Mouse (Mus musculus) cerebellum, adult (tissue): ENCODE data around the gene Muc5b.
"Not testable (repeated sequence)": the region's sequence is repeated elsewhere in the genome, so short reads cannot be mapped to it uniquely, and the experiment has no call there.

Experiments used
- ATAC-seq: cut with Nextera tagmentation; 2 replicates; pipeline ENCODE4 v1.9.2; 2017; ENCODE audit warnings: mild to moderate bottlenecking, moderate library complexity, mixed read lengths; ENCODE audit not compliant: insufficient number of reproducible peaks, low FRiP score, low TSS enrichment

The Muc5b gene

DNA sequence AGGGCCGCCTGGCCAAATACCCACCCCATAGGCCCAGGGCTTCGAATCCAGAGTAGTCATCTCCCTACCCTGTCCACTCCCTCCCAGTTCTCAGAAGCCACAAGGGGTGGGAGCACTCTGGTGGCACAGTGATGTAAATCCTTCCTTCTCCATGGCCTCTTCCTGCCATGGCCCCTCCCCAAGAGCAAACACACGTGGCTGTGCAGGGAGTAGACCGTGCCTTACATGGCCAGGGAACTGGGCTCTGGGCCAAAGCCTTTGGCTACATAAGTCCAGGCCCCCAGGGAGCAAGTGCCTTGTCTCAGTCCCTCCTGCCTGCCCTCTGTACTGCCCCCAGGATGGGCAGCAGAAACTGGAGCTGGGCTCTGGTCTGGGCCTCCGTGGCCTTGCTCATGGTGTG lies at the start of gene Muc5b:
TSS of gene Muc5b (plus strand) at position 292 of the 400 bp plus-strand sequence.
- ATAC-seq = no peak

DNA sequence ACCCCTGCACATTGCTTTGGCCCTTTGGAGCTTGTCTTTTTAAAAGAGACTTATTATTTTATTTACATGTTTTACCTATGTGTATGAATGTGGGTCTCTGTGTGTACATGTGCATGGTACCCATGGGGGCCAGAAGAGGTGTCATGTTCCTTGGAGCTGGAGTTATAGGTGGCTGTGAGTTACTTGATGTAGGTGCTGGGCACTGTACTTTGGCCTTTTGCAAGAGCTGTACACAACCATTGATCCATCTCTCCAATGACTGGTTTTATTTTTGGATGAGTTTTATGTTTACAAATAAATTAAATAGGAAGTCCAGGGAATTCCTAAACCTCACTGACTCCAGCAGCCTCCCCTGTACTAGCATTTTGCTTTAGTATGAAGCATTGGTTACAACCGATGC lies 44.6 kb upstream of the Muc5b start:
- ATAC-seq = no peak

GRCm38 (mm10) chr7:141803206-141803605 lies 35.7 kb upstream of the Muc5b start:
- ATAC-seq = no peak

DNA sequence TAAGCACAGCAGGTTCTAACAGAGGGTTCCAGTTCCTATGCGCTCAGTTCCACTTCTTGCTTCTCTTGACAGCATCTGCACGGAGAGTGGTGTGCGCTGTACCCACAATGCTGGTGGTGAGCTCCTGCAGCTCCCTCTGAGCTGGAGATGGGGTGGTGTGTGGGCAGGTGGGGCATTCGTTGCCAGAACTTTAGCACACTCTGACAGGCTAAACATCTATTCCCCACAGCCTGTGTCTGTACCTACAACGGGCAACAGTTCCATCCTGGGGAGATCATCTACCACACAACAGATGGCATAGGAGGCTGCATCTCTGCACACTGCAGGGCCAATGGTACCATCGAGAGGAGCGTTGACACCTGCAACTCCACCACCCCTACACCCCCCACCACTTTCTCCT lies 33.5 kb upstream of the Muc5b start:
- no peak for ATAC-seq

GRCm38 (mm10) chr7:141807823-141808222 lies 31.0 kb upstream of the Muc5b start:
- not testable (repeated sequence) for ATAC-seq

- not testable (repeated sequence) for ATAC-seq
Measured at GRCm38 (mm10) chr7:141809933-141810332, 28.9 kb upstream of the Muc5b start.

GRCm38 (mm10) chr7:141813321-141813720 lies 25.5 kb upstream of the Muc5b start:
- ATAC-seq = no peak

DNA sequence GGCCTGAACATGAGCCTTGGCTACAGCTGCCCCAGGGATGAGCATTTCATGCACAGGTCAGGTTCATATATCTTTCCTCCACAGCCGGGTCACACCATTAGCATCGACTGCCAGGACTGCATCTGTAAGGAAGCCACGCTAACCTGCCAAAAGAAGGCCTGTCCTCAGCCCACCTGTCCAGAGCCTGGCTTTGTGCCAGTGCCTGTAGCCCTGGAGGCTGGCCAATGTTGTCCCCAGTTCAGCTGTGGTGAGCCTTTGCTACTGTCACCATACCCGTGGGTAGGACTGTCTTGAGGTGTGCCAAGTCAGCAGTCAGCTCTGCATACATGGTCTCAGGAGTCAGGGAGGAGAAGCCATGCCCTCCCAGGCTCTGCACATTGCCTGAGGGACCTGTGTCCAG lies 23.5 kb upstream of the Muc5b start:
- ATAC-seq = no peak

DNA sequence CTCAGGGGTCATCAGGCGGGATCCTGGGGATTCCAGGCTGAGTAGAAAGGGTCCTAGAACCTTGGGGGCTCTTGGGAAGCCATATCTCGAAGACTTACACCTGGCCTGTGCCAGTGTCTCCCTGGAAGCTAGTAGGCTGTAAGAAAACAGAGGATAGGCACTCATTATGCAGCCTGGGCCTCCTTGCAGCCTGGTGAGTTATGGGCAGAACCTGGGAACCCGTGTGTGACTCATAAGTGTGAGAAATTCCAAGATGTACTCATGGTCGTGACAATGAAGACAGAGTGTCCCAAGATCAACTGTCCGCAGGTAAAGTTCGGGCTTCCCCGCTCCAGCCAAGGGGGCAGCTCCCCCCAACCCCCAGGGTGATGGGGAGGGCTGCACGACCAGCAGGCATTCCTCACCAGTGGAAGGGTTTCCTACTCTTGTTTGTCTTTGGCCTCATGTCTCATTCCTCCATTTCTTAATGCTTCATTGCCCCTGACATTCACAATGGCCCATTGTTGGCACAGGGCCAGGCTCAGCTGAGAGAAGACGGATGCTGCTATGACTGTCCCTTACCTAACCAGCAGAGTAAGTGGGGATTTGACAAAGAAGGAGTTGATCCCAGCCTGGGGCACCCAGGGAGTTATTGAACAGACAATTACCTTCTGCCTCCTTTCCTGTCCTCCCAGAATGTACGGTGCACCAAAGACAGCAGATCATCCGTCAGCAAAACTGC lies 21.4 kb upstream of the Muc5b start:
- ATAC-seq = no peak

DNA sequence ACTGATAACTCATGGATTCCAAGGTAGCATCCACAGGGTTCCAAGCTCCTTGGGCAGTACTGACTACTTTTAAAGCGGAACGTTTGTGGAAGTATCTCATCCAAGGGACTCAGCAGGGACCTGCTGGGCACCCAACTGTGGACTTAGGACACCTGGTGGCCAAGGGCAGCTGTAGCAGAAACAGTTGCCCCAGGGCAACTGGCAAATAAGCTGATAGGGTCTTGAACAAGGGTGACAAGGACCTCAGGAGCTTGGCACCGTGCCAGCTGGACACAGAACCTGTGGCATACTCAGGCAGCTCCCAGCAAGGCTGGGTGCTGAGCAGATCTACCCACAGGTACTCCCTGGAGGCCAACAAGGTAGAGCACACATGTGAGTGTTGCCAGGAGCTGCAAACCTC lies 20.6 kb upstream of the Muc5b start:
- ATAC-seq = no peak

- no peak for ATAC-seq
Measured at GRCm38 (mm10) chr7:141822582-141823261, 16.1 kb upstream of the Muc5b start.

GRCm38 (mm10) chr7:141823699-141824098 lies 15.2 kb upstream of the Muc5b start:
- no peak for ATAC-seq

GRCm38 (mm10) chr7:141824398-141824797 lies 14.5 kb upstream of the Muc5b start:
- no peak for ATAC-seq

DNA sequence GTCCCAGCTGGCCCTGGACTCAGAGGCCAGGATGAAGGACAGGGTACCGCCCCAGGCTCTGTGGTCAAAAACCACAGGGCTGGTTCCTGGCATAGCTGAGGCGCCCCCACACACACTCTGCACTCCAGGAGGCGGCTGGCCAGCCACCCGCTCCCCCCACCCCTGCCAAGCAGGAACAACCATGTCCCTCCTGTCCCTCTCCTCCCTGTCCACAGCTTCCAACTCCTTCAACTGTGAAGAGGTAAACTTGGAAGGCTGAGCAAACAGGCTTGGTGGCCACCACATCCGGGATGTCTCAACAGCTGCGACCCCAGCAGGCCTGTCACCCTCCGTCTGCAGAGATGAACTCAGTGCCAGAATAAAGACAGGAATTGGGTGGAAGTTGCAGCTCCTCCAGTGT lies 2.9 kb upstream of the Muc5b start:
- ATAC-seq = no peak

GRCm38 (mm10) chr7:141836423-141836822 lies 2.4 kb upstream of the Muc5b start:
- no peak for ATAC-seq

GRCm38 (mm10) chr7:141840354-141840753 lies 1.5 kb downstream of the Muc5b start:
- no peak for ATAC-seq

- no peak for ATAC-seq
Measured at GRCm38 (mm10) chr7:141861046-141861445, 22.2 kb downstream of the Muc5b start.

DNA sequence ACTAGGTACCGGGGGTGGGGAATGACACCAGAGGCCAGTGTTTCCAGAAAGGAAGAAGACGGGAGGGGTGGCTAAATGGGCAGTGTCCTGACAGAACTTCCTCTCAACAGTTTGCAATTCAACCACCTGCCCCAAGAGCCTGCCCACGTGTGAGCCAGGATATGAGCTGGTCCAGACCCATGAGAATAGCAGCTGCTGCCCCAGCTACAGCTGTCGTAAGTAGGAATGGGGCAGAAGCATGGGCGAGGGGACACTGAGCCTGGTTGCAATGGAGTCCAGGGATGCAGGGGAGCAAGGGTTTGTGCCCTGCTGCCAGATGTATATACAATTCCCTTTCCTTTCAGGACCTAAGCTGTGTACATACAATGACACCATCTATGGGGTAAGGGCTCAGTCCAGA lies 30.8 kb downstream of the Muc5b start:
- ATAC-seq = no peak

DNA sequence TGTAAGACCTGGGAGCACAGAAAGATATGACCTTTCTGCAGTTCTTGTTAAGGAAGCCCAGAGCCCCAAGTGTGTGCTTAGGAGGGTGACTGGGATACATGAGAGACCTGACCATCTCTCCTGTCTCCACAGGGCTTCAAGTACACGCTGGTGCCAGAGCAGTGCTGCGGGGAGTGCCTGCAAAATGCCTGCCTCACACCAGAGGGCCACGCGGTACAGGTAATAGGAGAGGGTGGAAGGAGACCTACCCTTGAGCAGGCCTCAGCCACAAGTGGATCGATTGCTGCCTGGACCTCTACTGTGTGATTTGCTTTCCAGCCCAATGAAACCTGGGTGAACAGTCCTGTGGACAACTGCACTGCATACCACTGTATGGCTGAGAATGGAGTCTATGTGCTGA lies 31.7 kb downstream of the Muc5b start:
- ATAC-seq = no peak

DNA sequence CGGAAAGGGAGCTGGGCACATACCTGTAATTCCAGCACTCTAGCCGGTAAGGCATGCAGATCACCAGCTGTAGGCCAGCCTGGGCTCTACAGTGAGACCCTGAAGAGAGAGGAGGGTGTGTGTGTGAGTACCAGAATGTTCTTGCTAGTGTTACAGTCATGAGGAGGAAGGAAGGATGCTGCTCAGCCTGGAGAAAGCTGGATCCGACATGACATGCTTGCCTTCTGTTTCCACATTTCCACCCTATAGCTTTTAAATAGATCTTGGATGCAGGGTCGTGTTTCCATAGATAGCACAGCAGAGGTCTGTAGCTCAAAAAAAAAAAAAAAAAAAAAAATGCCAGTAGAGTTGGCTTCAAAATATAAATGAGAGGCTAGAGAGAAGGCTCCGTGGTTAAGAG lies 36.0 kb downstream of the Muc5b start:
- ATAC-seq = no peak

- no peak for ATAC-seq
Measured at GRCm38 (mm10) chr7:141878813-141879212, 39.9 kb downstream of the Muc5b start.

GRCm38 (mm10) chr7:141892151-141892550 lies 53.3 kb downstream of the Muc5b start:
- no peak for ATAC-seq
